Mouse (Mus musculus) stomach, postnatal 0 days (tissue): ENCODE results near the gene Phospho1. TPM values are rescaled to one million over a fixed set of nuclear protein-coding genes. Genes with fewer than 3 reads are reported as not detected.

Experiments used
- ATAC-seq: fragments of 200-750 bp; cut with Nextera tagmentation; 2 replicates; pipeline ENCODE4 v1.8.0; 2017; ENCODE audit not compliant: low FRiP score, low TSS enrichment
- DNase-seq: peaks from one replicate; pipeline ENCODE4 v3.0.0-alpha.2; 2016; ENCODE audit warnings: low spot score
- H3K27ac ChIP-seq: fragments of 300-500 bp; sonication (generic); replicated peaks from 2 replicates; pipeline ENCODE4 v1.5.1; 2014; ENCODE audit warnings: mild to moderate bottlenecking, control low read depth
- H3K27me3 ChIP-seq: fragments of 300-500 bp; sonication (generic); 2 replicates; pipeline ENCODE4 v1.6.1; 2014; ENCODE audit warnings: low read length; ENCODE audit not compliant: control insufficient read depth, insufficient read depth
- H3K36me3 ChIP-seq: fragments of 300-500 bp; sonication (generic); 2 replicates; pipeline ENCODE4 v1.6.1; 2014; ENCODE audit warnings: low read length, mixed read lengths; ENCODE audit not compliant: control insufficient read depth, insufficient read depth
- H3K4me1 ChIP-seq: fragments of 300-500 bp; sonication (generic); replicated peaks from 2 replicates; pipeline ENCODE4 v1.6.1; 2014; ENCODE audit warnings: antibody characterized with exemption; ENCODE audit not compliant: control insufficient read depth, insufficient read depth
- H3K4me2 ChIP-seq: fragments of 300-500 bp; sonication (generic); replicated peaks from 2 replicates; pipeline ENCODE4 v1.6.1; 2014; ENCODE audit warnings: low read depth, mild to moderate bottlenecking, control low read depth, moderate library complexity
- H3K4me3 ChIP-seq: fragments of 300-500 bp; sonication (generic); 2 replicates; pipeline ENCODE4 v1.5.1; 2014; ENCODE audit warnings: low read depth, low read length, control low read depth
- H3K9ac ChIP-seq: fragments of 300-500 bp; sonication (generic); 2 replicates; pipeline ENCODE4 v1.6.1; 2014; ENCODE audit warnings: mild to moderate bottlenecking, low read length, control low read depth, mixed read lengths
- H3K9me3 ChIP-seq: fragments of 300-500 bp; sonication (generic); 2 replicates; pipeline ENCODE4 v1.6.1; 2016; ENCODE audit warnings: low read length; ENCODE audit not compliant: control insufficient read depth
- CTCF ChIP-seq: IDR thresholded peaks from 2 replicates; pipeline ENCODE4 v1.5.1; 2016; ENCODE audit warnings: antibody characterized with exemption, low read depth, mild to moderate bottlenecking, moderate library complexity
- EP300 ChIP-seq: optimal IDR thresholded peaks from 2 replicates; pipeline ENCODE3; 2016; ENCODE audit warnings: antibody characterized with exemption
- WGBS: fragments of 180-500 bp; shearing (Covaris S2); extraction: QIAGEN DNeasy Blood & Tissue Kit; methylation state at CpG from one replicate; pipeline ENCODE4 v1.1.7; 2014; 5-methylcytosine and 5-hydroxymethylcytosine counted together
- polyA plus RNA-seq: library from polyadenylated mRNA; unstranded; fragments of >200 nt; fragmentation: Nextera tagmentation; extraction: Ambion mirVana; gene quantifications from 2 replicates; pipeline ENCODE4 v1.2.1, GENCODE M21; 2015

Gene Phospho1
- polyA plus RNA-seq, 1 experiment from 2014 or later, result 0.45 TPM

DNA sequence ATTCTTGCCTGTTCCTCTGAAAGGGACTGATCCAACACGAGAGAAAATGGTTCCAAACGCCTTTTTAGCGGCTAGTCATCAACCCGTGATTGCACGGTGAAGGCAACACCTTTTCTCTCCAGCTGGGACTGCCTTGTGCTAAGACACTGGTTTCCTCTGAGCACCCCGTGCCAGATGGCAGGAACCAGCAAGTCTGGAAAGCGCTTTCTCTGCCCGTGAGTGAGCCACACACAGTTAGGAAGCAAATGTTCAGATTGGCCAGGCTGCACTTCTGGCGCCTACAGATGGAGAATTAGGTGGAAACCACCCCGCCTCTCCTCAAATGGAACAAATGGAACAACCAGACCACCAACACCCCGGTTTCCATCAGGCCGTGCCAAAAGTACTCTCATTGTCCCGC lies 32.5 kb upstream of the Phospho1 start:
- no peaks in the 10 kb centered on the region for H3K27me3 ChIP-seq
- H3K4me3 ChIP-seq, result no peak overlapping the region
- H3K9ac ChIP-seq, result no peak overlapping the region
- ATAC-seq (no peak), DNase-seq (no peak)
- H3K36me3 ChIP-seq, result no peaks in the 10 kb centered on the region
- H3K27ac ChIP-seq, result no peak overlapping the region
- no peaks in the 10 kb centered on the region; the same call in 1 of the 2 replicates for H3K4me1 ChIP-seq
- H3K4me2 ChIP-seq, result no peak overlapping the region
- TF ChIP-seq EP300 (no peak), CTCF (no peak)
- 84% methylated on average over 13 of the region's 13 CpGs for WGBS
- H3K9me3 ChIP-seq, result no peaks in the 10 kb centered on the region

GRCm38 (mm10) chr11:95792950-95793509 lies 31.3 kb upstream of the Phospho1 start:
- TF ChIP-seq CTCF, result no peak
- no peak for TF ChIP-seq EP300
- Histone ChIP-seq H3K27ac (no peak overlapping the region), H3K27me3 (no peaks in the 10 kb centered on the region), H3K4me2 (no peak overlapping the region), H3K9ac (no peak overlapping the region), H3K4me3 (no peak overlapping the region), H3K36me3 (no peaks in the 10 kb centered on the region), H3K9me3 (no peaks in the 10 kb centered on the region), H3K4me1 (no peaks in the 10 kb centered on the region; the same call in 1 of the 2 replicates)
- 93% methylated on average over 8 of the region's 8 CpGs for WGBS
- DNase-seq, result no peak
- ATAC-seq, result no peak

DNA sequence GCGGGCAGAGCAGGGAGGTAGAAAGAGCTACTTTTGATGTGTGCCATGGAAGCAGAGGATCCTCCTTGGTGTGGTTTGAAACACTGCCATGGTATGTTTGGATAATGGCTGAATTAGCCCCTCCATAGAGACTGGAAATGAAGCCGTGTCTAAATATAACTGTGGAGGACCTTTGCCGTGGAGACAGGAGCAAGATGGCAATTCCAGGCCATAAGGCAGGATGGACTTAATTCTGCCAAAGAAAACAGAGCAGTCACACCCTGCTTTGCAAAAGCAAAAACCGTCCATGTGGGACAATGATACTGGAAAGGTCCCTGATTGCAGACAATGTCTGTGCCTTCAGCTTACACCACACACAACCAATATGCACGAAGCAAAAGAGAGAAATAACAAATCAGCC lies 30.1 kb upstream of the Phospho1 start:
- DNase-seq, result no peak
- Histone ChIP-seq H3K4me1 (no peaks in the 10 kb centered on the region; the same call in 1 of the 2 replicates), H3K27me3 (no peaks in the 10 kb centered on the region), H3K4me2 (no peak overlapping the region), H3K27ac (no peak overlapping the region), H3K4me3 (no peak overlapping the region), H3K9me3 (no peaks in the 10 kb centered on the region), H3K36me3 (no peaks in the 10 kb centered on the region), H3K9ac (no peak overlapping the region)
- 56% methylated on average over 5 of the region's 5 CpGs for WGBS
- TF ChIP-seq EP300 (no peak), CTCF (no peak)
- ATAC-seq, result no peak

- Histone ChIP-seq H3K27me3 (no peaks in the 10 kb centered on the region), H3K36me3 (no peaks in the 10 kb centered on the region), H3K4me3 (no peak overlapping the region), H3K4me2 (no peak overlapping the region), H3K27ac (no peak overlapping the region), H3K9me3 (no peaks in the 10 kb centered on the region), H3K4me1 (no peaks in the 10 kb centered on the region; the same call in 1 of the 2 replicates), H3K9ac (no peak overlapping the region)
- ATAC-seq (no peak), DNase-seq (no peak)
- no peak for TF ChIP-seq CTCF
- TF ChIP-seq EP300, result no peak
- WGBS, result 68% methylated on average over 5 of the region's 5 CpGs
These were observed 28.7 kb upstream of the Phospho1 start for GRCm38 (mm10) chr11:95795582-95795981.

GRCm38 (mm10) chr11:95805010-95805409 lies 19.3 kb upstream of the Phospho1 start:
- no peaks in the 10 kb centered on the region for H3K4me1 ChIP-seq
- no peaks in the 10 kb centered on the region for H3K27me3 ChIP-seq
- H3K4me2 ChIP-seq, result no peak overlapping the region
- WGBS, result 56% methylated on average over 5 of the region's 5 CpGs
- H3K9me3 ChIP-seq, result no peaks in the 10 kb centered on the region
- ATAC-seq, result peak; percentile 14; the same call in 1 of the 2 replicates
- H3K36me3 ChIP-seq, result no peaks in the 10 kb centered on the region
- H3K27ac ChIP-seq, result peak overlapping the region; percentile 49; the same call in 1 of the 2 replicates
- no peak overlapping the region for H3K4me3 ChIP-seq
- no peak overlapping the region for H3K9ac ChIP-seq
- DNase-seq, result no peak
- TF ChIP-seq CTCF, result no peak

- Histone ChIP-seq H3K4me3 (no peak overlapping the region), H3K4me1 (no peaks in the 10 kb centered on the region), H3K9me3 (no peaks in the 10 kb centered on the region), H3K4me2 (no peak overlapping the region), H3K9ac (no peak overlapping the region), H3K27me3 (no peaks in the 10 kb centered on the region), H3K36me3 (no peaks in the 10 kb centered on the region), H3K27ac (peak overlapping the region; percentile 49; the same call in 1 of the 2 replicates)
- DNase-seq (peak; percentile 47), ATAC-seq (peak; percentile 66)
- no peak for TF ChIP-seq EP300
- no peak for TF ChIP-seq CTCF
- 18% methylated on average over 3 of the region's 3 CpGs for WGBS
These were observed 18.8 kb upstream of the Phospho1 start for GRCm38 (mm10) chr11:95805527-95805926.
